ENCODE assay signal across 8 mouse cellular contexts in genomic region chr10:32890507-32891131, GRCm38 (mm10). TPM values are rescaled to one million over a fixed set of nuclear protein-coding genes. Genes with fewer than 3 reads are reported as not detected.
DNase-seq lines count a peak whose midpoint lies in the region; ATAC-seq and TF ChIP-seq lines count a peak whose summit lies in the region.

No protein-coding gene starts in this region.

- H3K4me3 ChIP-seq in hindbrain, postnatal 0 days (ENCODE audit: low read length) = peak overlapping the region; percentile 91
- peak overlapping the region; percentile 81 for H3K4me3 ChIP-seq in left cerebral cortex, adult 2 months

- 2% methylated on average over 13 of the region's 13 CpGs for WGBS in hindbrain, postnatal 0 days

- no peaks in the 10 kb centered on the region for H3K4me1 ChIP-seq in hindbrain, postnatal 0 days (ENCODE audit: insufficient read depth, low read length)

- CTCF ChIA-PET in Patski (lab: Charles Lee) = interaction anchor here (1.0 to 1.5 kb wide), 2 partner anchors 1148 to 1426 kb away, joined by 3 read pairs; no protein-coding TSS in a partner anchor

- POLR2A ChIA-PET in Patski (lab: Charles Lee) = no interaction called here

- no peaks in the 10 kb centered on the region for H3K9me3 ChIP-seq in hindbrain, postnatal 0 days (ENCODE audit: low read length)

- peak overlapping the region; percentile 84 for H3K27ac ChIP-seq in hindbrain, postnatal 0 days
- H3K27ac ChIP-seq in left cerebral cortex, adult 2 months = peak overlapping the region; percentile 80

- ATAC-seq in Patski = no peak
- peak; percentile 82 for ATAC-seq in hindbrain, postnatal 0 days

- TF ChIP-seq CTCF in Patski (IDR thresholded peaks at IDR 0.05) = peak; percentile 72
- peak; percentile 81 for TF ChIP-seq CTCF in hindbrain, postnatal 0 days (IDR thresholded peaks at IDR 0.05; ENCODE audit: low read depth)
- peak; percentile 74 for TF ChIP-seq CTCF in left cerebral cortex, adult 2 months (IDR thresholded peaks at IDR 0.05)

- no peak for DNase-seq in Patski (ENCODE audit: low read depth, low spot score)
- peak; percentile 57 to 79 for DNase-seq in cerebellum, postnatal 25 days
- peak; percentile 59 for DNase-seq in gastrocnemius, adult 18-20 months (ENCODE audit: low spot score)
- peak; percentile 85 for DNase-seq in hindbrain, postnatal 0 days (ENCODE audit: low spot score)
- peak; percentile 67 to 74 for DNase-seq in left cerebral cortex, adult 2 months (ENCODE audit: extremely low spot score in 1 of 2, low spot score in 2 of 2)
- DNase-seq in lung, postnatal 36 days = peak; percentile 27
- DNase-seq in right cerebral cortex, postnatal 36 days (ENCODE audit: low spot score in 2 of 2) = peak; percentile 13 to 66
- no peak for DNase-seq in natural killer cell, adult 2 months (ENCODE audit: low spot score in 2 of 2)

- H3K36me3 ChIP-seq in hindbrain, postnatal 0 days (ENCODE audit: insufficient read depth, low read length) = no peaks in the 10 kb centered on the region

- peak overlapping the region; percentile 79 for H3K9ac ChIP-seq in hindbrain, postnatal 0 days (replicated peaks; ENCODE audit: low read length)

- H3K4me2 ChIP-seq in hindbrain, postnatal 0 days (ENCODE audit: low read depth, low read length) = peak overlapping the region; percentile 79

- peaks cover 34% of the 10 kb centered on the region for H3K27me3 ChIP-seq in Patski
- H3K27me3 ChIP-seq in hindbrain, postnatal 0 days (ENCODE audit: insufficient read depth, low read length) = no peaks in the 10 kb centered on the region

- in situ Hi-C loops in Patski (cut with MboI; ENCODE audit: low pct_unique_long_range_greater_than_20kb) = no loop called here

- intact Hi-C loops in left cerebral cortex, adult 2 months (cut with DNase I) = loop anchor here (5.0 to 10.0 kb wide), 5 partner anchors 183 to 1283 kb away; partner anchors contain the start of gene Rnf217

RNA-seq across cellular contexts. Expression of gene Nkain2, which starts 0.4 kb away (rescaled TPM):
- 0.04 TPM for polyA plus RNA-seq in Patski (2021)
- total RNA-seq in gastrocnemius, adult 18-20 months (2021) = under 1 TPM; 0.14 to 0.53 TPM
- 31.6 and 33.4 TPM in 2 replicates for total RNA-seq in hindbrain, postnatal 0 days (2014; rRNA removed)
- 12.3 and 12.8 TPM in 2 replicates for polyA plus RNA-seq in hindbrain, postnatal 0 days (2015; fragmentation: Nextera tagmentation; extraction: Ambion mirVana)
- 10 to 100 TPM; 25.2 to 30.7 TPM for total RNA-seq in left cerebral cortex, adult 2 months (2021)

Comparison
In these comparisons a context has a peak if more than half of its experiments do, and no peak if none do; other contexts are left out.
1. DNase-seq: peak in cerebellum, postnatal 25 days (2 of 2), gastrocnemius, adult 18-20 months (single experiment), hindbrain, postnatal 0 days (single experiment), left cerebral cortex, adult 2 months (2 of 2), lung, postnatal 36 days (single experiment) and right cerebral cortex, postnatal 36 days (2 of 2); none in Patski (single experiment) and natural killer cell, adult 2 months (0 of 2).
2. RNA of gene Nkain2, which starts 0.4 kb away (total RNA-seq): 31.6 to 33.4 TPM in hindbrain, postnatal 0 days and 25.2 to 30.7 TPM in left cerebral cortex, adult 2 months; 0.14 to 0.53 TPM in gastrocnemius, adult 18-20 months; every median in the first group is over 10 times any median in the second.
3. Peak in every context shown above with its lines, with median percentiles within 50 percentile points of each other: CTCF ChIP-seq.